Mouse (Mus musculus): ENCODE results near the gene Vim. TPM values are rescaled to one million over a fixed set of nuclear protein-coding genes. Genes with fewer than 3 reads are reported as not detected.

The Vim gene
- total RNA-seq, 1 experiment from 2014 or later, result 674 TPM

- peak; percentile 48 to 51; a peak in 2 of 4 replicates for ATAC-seq (replicated peaks in 1 of 2; ENCODE audit: insufficient read depth in 1 of 2, low FRiP score in 2 of 2, low TSS enrichment in 1 of 2, low read depth in 1 of 2, poor library complexity in 2 of 2, severe bottlenecking in 2 of 2)
Measured at GRCm38 (mm10) chr2:13557145-13558030, 16.3 kb upstream of the Vim start.

DNA sequence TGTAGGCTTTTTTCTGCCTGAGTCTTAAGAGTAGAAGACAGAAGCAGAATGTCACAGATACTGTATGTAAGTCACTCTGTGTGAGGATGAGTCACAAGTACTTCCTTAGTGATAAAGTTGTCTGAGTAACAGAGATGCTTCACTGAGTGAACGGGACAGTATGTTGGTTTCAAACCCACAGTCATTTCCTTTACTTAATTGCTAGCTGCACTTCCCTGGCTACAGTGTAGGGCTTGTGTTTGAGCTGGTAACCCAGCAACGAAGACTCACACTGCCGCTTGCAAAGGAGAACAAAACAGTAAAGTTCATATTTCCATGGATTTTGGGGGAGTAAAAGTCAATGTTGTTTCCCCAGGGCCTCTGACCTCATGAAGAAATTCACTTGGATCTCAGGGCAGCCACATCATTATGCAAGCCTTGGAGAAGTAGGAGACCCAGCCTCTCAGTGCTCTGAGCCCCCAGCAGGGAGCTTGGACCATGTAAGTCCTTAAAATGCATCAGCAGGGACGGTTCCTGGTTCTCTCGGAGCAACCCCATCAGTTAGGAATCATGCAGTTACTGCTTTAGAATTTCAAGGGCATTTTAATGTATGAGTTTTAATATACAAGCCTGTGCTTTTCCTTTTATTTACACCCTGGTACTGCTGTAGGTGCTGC, 15.0 kb upstream of the Vim start:
- ATAC-seq (replicated peaks in 1 of 2; ENCODE audit: insufficient read depth in 1 of 2, low FRiP score in 2 of 2, low TSS enrichment in 1 of 2, low read depth in 1 of 2, poor library complexity in 2 of 2, severe bottlenecking in 2 of 2), result peak; percentile 96 to 97

DNA sequence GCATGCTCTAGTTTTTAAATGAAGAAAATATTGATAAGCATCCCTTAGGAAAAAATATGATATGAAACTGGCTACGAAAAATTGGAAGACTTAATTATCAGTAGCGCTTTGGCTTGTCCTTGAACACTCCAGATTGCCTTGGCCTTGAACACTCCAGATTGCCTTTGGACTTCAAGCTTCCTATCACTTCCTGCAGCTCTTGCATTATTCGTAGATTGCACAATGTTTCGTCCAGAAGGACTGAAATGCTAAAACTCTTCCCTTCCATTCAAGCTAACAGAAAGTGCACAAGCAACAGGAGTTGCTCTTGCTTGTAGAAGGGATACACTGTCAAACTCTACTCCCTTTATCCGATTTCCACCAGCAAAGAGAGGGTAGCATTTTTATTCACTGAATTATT, 14.4 kb upstream of the Vim start:
- ATAC-seq (replicated peaks in 1 of 2; ENCODE audit: insufficient read depth in 1 of 2, low FRiP score in 2 of 2, low TSS enrichment in 1 of 2, low read depth in 1 of 2, poor library complexity in 2 of 2, severe bottlenecking in 2 of 2), result no peak

DNA sequence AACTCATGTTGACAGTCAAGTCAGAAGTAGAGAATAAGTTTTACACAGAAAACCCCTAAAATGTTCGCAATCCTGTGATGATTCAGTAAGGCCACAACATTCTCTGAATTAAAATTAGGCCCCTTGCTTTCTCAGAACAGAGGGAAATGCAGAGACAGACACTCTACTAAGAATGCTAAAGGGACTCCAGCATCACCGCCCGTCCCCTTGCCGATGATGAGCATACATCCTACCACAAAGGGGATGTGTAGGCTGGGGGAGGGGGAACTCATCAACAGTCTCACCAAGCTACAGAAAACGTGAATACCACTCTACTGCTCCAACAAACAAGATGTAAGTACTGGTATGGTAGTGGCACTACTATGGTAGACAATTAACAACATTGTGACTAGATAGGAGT, 14.0 kb upstream of the Vim start:
- ATAC-seq (replicated peaks in 1 of 2; ENCODE audit: insufficient read depth in 1 of 2, low FRiP score in 2 of 2, low TSS enrichment in 1 of 2, low read depth in 1 of 2, poor library complexity in 2 of 2, severe bottlenecking in 2 of 2), result no peak

DNA sequence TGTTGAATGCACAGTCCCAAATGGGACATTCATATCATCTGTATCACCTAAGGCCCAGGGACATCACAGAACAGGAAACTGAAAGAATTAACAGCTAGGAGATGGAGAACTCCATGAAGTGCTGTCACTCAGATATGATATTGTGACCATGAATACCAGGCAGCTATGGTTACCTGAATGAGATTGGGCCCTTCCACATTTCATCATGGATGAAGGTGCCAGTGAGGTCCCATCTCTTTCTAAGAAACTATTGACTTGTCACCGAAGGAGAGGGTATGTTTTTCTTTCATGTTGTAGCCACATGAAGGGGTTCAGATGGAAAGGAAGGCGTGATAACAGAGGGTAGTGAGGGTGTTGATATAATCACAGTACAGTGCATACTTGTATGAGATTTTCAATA, 13.3 kb upstream of the Vim start:
- no peak for ATAC-seq (replicated peaks in 1 of 2; ENCODE audit: insufficient read depth in 1 of 2, low FRiP score in 2 of 2, low TSS enrichment in 1 of 2, low read depth in 1 of 2, poor library complexity in 2 of 2, severe bottlenecking in 2 of 2)

DNA sequence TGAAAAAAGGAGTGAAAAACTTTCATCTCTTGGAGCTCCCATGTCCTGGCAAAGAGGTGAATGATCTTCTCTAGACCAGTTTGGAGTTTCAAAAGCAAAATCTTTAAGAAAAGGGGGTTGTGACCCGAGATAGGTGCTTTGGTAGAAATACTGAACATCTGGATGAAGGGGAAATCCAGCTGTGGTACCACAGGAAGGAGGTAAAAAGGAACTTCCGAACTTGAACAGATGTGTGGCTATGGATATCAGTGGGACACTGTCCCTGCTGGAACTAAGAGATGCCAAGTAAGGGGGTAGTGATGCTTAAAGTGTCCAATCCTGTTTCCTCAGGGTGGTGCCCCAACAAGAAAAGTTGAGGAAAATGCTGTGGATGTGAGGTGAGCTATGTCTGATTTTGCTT, 3.6 kb upstream of the Vim start:
- no peak for ATAC-seq (replicated peaks in 1 of 2; ENCODE audit: insufficient read depth in 1 of 2, low FRiP score in 2 of 2, low TSS enrichment in 1 of 2, low read depth in 1 of 2, poor library complexity in 2 of 2, severe bottlenecking in 2 of 2)

DNA sequence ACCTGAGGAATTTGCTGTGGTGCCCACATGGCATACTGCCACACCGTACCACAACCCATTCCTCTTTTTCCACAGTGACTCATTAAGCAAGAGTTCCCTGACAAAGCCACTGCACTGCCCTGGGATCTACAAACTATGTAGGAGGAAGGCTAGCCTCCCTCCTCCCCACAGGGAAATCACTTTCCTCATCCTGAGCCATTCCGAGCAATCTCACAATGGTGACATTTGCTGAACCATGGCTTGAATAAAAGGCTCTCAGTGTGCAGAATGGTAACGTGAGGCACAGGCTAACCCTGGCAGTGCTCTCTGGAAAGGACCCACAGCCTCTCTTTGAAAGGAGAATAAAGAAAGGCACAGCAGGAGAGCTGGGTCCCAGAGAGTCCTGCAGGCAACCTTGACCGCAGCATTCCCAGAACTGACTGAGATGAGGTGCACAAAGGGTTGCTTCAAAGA, 1.6 kb upstream of the Vim start:
- no peak for ATAC-seq (replicated peaks in 1 of 2; ENCODE audit: insufficient read depth in 1 of 2, low FRiP score in 2 of 2, low TSS enrichment in 1 of 2, low read depth in 1 of 2, poor library complexity in 2 of 2, severe bottlenecking in 2 of 2)

- ATAC-seq (replicated peaks in 1 of 2; ENCODE audit: insufficient read depth in 1 of 2, low FRiP score in 2 of 2, low TSS enrichment in 1 of 2, low read depth in 1 of 2, poor library complexity in 2 of 2, severe bottlenecking in 2 of 2), result no peak; a peak in 1 of 4 replicates
Measured at GRCm38 (mm10) chr2:13572647-13573407, 900 bp upstream of the Vim start.

DNA sequence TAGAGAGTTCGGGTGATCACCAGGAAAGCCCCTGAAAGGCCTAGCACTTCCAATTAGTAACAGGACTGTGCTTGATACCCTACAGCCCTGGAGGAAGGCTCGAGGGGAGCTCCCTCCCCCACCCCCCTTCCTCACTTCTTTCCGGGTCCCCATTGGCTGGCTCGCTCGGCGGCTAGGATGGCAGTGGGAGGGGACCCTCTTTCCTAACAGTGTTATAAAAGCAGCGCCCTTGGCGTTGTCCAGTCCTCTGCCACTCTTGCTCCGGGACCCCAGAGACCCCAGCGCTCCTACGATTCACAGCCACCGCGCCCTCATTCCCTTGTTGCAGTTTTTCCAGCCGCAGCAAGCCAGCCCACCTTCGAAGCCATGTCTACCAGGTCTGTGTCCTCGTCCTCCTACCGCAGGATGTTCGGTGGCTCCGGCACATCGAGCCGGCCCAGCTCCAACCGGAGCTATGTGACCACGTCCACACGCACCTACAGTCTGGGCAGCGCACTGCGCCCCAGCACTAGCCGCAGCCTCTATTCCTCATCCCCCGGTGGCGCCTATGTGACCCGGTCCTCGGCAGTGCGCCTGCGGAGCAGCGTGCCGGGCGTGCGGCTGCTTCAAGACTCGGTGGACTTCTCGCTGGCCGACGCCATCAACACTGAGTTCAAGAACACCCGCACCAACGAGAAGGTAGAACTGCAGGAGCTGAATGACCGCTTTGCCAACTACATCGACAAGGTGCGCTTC, 506 bp downstream of the Vim start:
- ATAC-seq (replicated peaks in 1 of 2; ENCODE audit: insufficient read depth in 1 of 2, low FRiP score in 2 of 2, low TSS enrichment in 1 of 2, low read depth in 1 of 2, poor library complexity in 2 of 2, severe bottlenecking in 2 of 2), result peak; percentile 64 to 68

DNA sequence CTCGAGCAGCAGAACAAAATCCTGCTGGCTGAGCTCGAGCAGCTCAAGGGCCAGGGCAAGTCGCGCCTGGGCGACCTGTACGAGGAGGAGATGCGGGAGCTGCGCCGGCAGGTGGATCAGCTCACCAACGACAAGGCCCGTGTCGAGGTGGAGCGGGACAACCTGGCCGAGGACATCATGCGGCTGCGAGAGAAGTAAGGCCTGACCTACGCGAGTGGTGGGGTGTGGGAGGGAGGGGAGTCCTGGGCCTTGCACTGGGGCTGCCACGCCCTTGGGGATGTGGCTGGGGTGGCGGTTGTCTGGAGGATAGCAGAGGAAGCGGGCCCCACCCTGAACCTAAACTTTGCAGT, 1.0 kb downstream of the Vim start:
- ATAC-seq (replicated peaks in 1 of 2; ENCODE audit: insufficient read depth in 1 of 2, low FRiP score in 2 of 2, low TSS enrichment in 1 of 2, low read depth in 1 of 2, poor library complexity in 2 of 2, severe bottlenecking in 2 of 2), result peak; percentile 30 to 41

DNA sequence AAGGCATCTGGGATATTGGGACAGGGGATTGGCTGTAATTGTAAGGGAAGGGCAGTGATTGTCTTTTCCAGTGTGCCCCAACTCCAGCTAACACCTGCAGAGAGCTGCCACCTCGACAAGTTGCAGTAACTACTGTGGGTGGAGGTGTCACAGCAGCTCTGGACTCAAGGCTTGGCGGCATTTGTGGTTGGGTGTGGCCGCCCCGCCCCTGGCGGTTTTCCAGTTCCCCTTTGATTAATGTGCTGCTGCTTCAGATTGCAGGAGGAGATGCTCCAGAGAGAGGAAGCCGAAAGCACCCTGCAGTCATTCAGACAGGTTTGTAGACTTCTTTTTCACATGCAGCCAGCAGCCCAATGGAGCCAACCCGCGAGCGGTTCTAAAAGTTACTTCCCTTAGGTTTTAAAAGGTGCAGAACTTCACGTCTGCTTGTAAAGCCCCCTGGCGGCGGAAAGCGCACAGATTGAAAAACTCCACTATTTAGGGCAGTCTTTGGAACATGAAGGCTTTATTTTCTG, 1.6 kb downstream of the Vim start:
- peak; percentile 22 to 29 for ATAC-seq (replicated peaks in 1 of 2; ENCODE audit: insufficient read depth in 1 of 2, low FRiP score in 2 of 2, low TSS enrichment in 1 of 2, low read depth in 1 of 2, poor library complexity in 2 of 2, severe bottlenecking in 2 of 2)

- no peak for ATAC-seq (replicated peaks in 1 of 2; ENCODE audit: insufficient read depth in 1 of 2, low FRiP score in 2 of 2, low TSS enrichment in 1 of 2, low read depth in 1 of 2, poor library complexity in 2 of 2, severe bottlenecking in 2 of 2)
Measured at GRCm38 (mm10) chr2:13575926-13576325, 2.2 kb downstream of the Vim start.

GRCm38 (mm10) chr2:13577399-13577798, 3.7 kb downstream of the Vim start:
- no peak for ATAC-seq (replicated peaks in 1 of 2; ENCODE audit: insufficient read depth in 1 of 2, low FRiP score in 2 of 2, low TSS enrichment in 1 of 2, low read depth in 1 of 2, poor library complexity in 2 of 2, severe bottlenecking in 2 of 2)

- no peak for ATAC-seq (replicated peaks in 1 of 2; ENCODE audit: insufficient read depth in 1 of 2, low FRiP score in 2 of 2, low TSS enrichment in 1 of 2, low read depth in 1 of 2, poor library complexity in 2 of 2, severe bottlenecking in 2 of 2)
Measured at GRCm38 (mm10) chr2:13578473-13579152, 4.9 kb downstream of the Vim start.

DNA sequence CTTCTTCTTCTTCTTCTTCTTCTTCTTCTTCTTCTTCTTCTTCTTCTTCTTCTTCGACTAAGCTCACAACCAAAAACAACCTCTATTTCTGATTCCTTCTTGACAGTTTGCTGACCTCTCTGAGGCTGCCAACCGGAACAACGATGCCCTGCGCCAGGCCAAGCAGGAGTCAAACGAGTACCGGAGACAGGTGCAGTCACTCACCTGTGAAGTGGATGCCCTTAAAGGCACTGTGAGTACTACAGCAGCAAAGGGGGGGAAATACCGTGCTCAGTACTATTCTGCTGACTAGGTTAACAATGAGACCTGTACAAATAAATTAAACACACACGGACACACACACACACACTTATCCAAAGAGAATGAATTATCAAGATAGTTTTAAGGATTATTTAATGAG, 5.6 kb downstream of the Vim start:
- ATAC-seq (replicated peaks in 1 of 2; ENCODE audit: insufficient read depth in 1 of 2, low FRiP score in 2 of 2, low TSS enrichment in 1 of 2, low read depth in 1 of 2, poor library complexity in 2 of 2, severe bottlenecking in 2 of 2), result no peak

- 0 out of 4 replicates have a peak, but pooled peaks of 1 of the 2 experiments have one; percentile 18 for ATAC-seq (replicated peaks in 1 of 2; ENCODE audit: insufficient read depth in 1 of 2, low FRiP score in 2 of 2, low TSS enrichment in 1 of 2, low read depth in 1 of 2, poor library complexity in 2 of 2, severe bottlenecking in 2 of 2)
Measured at GRCm38 (mm10) chr2:13579991-13580390, 6.3 kb downstream of the Vim start.

DNA sequence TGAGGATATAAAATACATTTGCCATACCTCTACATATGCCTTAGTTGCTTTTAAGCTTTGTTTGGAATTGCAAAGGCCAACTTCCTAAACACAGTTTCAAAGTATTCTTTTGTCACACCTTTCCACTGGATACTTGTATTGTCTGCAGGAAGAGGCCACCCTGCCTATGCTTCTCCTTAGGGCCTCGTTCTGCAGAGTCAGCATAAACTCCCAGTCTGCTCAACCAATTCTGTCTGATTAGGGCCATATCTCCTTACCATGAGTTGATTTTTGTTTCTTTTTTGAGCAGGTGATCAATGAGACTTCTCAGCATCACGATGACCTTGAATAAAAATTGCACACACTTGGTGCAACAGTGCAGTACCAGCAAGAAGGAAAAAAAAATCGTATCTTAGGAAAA, 8.5 kb downstream of the Vim start:
- no peak for ATAC-seq (replicated peaks in 1 of 2; ENCODE audit: insufficient read depth in 1 of 2, low FRiP score in 2 of 2, low TSS enrichment in 1 of 2, low read depth in 1 of 2, poor library complexity in 2 of 2, severe bottlenecking in 2 of 2)
